Mouse (Mus musculus) erythroid progenitor cell, adult 5-6 weeks (primary cell): ENCODE results near the gene Phox2b. TPM values are rescaled to one million over a fixed set of nuclear protein-coding genes. Genes with fewer than 3 reads are reported as not detected.

Source experiments
- ATAC-seq: replicated peaks from 2 replicates; pipeline ENCODE4 v1.8.0; 2016; ENCODE audit warnings: moderate number of reproducible peaks, mild to moderate bottlenecking, moderate TSS enrichment, inconsistent platforms; ENCODE audit not compliant: poor library complexity, low FRiP score, severe bottlenecking
- total RNA-seq, 2 experiments: library from RNA; stranded (forward) in 1 of 2; stranded (reverse) in 1 of 2; fragments of 150-400 nt in 1 of 2; fragments of 186-747, 209-891 nt in 1 of 2; gene quantifications; 2 replicates each; pipeline versions ENCODE4 v1.2.3 to v1.2.4; 2015 to 2017; ENCODE audit warnings: low replicate concordance in 2 of 2

Gene Phox2b
- total RNA-seq, 2 experiments from 2014 or later, result not detected

DNA sequence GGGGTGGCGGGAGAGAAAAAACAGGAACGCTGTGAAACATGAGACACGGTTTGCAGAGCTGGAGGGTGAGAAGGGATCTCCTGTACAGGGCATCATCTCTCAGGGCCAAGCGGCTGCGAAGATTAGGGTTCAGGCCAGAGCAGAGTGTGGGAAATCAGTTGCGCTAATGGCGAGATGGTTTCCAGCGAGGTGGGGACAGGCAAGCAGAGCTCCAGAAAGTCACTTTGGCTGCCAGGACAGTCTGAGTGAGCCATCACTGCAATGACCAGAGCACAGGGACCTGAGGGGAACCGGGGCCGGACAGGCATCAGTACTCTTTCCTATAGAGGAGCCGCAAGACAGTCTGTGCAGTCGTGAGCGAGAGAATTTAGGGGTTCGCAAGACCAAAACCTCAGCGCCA, 3.9 kb downstream of the Phox2b start:
- no peak for ATAC-seq

GRCm38 (mm10) chr5:67093991-67094390, 5.1 kb downstream of the Phox2b start:
- no peak for ATAC-seq

DNA sequence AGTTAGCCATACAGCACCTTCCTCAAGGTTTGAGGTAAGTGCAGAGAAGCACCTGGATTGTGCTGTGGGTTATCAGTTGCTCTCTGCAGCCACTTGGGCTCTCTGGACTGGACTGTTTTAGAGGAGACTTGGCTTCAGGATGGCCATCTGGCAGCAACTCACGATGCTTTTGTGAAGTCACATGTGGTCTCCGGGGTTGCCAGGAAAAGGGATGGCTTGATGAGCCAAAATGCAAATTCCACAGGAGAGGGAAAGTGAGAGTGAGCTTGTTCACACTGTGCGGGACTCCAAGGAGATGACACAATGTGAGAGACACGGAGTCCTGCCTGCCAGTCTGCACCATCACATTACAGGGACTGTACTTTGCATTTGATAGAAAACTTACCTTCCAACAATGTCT, 7.3 kb downstream of the Phox2b start:
- ATAC-seq, result no peak

DNA sequence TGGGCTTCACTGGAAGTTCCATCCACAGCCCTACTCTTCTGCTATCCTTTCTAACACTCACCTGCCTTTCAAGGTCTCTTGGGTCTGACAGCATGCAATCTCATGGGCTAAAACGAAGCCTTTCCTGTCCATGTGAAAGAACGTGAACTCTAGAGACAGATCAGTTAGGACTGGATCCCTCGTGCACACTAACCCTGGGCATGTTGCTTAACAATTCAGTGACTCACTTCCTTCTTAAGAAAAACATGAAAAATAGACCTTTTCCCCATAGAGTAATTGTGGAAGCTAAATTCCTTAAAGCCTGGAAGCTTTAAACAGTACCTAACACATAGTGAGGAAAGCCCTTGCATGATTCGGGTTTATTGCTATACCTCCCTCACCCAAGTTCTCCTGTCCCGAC, 8.2 kb downstream of the Phox2b start:
- no peak for ATAC-seq

DNA sequence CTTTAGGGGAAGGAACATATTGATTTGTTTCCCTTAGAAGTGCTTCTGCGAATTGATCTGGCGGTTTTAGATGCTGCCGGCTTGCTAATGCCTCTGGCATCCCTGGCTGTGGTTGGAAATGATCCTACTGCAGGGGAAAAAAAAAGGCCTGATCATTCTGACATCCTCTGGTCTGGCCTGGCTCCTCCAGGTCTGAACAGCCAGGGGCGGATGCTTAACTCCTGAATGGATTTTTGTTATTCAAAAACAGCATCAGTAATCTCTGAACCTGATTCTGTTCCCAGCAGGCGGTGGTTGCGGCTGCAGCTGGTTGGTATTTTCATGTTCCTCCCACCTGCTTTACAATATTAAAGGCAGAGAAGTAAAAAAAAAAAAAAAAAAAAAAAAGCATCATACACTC, 16.0 kb downstream of the Phox2b start:
- no peak for ATAC-seq

GRCm38 (mm10) chr5:67063596-67063995, 35.5 kb downstream of the Phox2b start:
- no peak for ATAC-seq

DNA sequence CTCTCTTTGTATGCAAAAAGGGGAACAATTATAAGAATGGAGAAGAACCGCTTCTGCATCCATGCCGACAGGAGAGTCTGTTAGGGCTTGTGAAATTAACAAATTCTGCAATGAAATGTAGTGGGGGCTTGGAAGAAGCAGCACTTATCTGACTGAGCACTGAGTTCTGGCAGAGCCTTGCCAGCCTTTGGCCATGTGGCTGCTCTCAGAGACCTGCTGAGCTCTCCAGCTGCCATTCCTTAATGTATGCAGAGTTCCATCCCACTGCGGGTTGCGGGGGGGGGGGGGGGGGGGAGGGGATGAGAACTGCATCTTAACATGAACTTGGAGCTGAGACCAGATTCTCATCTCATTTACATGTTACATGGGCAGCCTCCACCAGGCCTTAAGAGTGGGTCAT, 38.6 kb downstream of the Phox2b start:
- ATAC-seq, result no peak

DNA sequence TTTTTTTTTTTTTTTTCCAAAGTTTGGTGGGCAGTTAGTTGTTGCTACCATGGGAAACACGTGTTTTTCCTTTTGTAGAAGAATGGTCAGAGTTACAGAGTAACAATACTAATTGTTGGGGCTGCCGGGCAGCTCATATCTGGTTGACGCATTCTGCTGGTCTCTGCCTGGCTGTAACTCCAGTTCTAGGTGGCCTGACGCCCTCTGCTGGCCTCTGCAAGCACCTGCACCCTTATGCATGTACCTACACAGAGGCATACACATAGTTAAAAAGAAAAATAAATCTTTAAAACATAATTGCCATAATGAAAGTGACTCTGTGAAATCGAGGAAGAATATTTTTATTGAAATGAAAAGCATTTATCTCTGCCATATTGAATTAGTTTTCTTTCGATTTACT, 41.3 kb downstream of the Phox2b start:
- no peak for ATAC-seq

DNA sequence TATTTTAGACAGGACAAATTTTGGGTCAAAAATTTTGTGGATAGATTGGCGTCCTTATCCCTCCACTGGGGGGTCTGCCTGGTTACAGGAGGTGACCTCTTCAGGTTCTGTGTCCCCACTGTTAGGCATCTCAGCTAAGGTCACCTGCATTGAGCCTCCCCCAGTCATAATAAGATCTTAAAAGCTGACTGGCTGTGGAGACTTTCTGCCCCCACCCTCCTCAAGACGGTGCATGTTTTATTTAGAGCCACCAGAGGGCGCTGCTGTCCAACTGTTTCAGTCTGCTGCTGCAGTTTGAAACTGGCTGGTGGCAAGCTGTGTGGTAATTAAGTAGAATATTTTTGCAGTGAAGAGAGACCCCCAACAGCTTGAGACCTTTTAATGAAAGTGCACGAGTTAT, 51.1 kb downstream of the Phox2b start:
- no peak for ATAC-seq

Other genes with a start within 250 kb of the Phox2b start
- 137 and 168 TPM in 2 replicates for gene Tmem33, start 161.3 kb upstream of the Phox2b start, total RNA-seq (2015; ENCODE audit: low replicate concordance)
- gene Tmem33, start 161.3 kb upstream of the Phox2b start, total RNA-seq (2017; ENCODE audit: low replicate concordance), result 49.8 and 56.7 TPM in 2 replicates
- gene Slc30a9, start 207.7 kb upstream of the Phox2b start, total RNA-seq (2015; ENCODE audit: low replicate concordance), result 167 and 177 TPM in 2 replicates
- gene Slc30a9, start 207.7 kb upstream of the Phox2b start, total RNA-seq (2017; ENCODE audit: low replicate concordance), result 158 and 226 TPM in 2 replicates